Mouse (Mus musculus): ENCODE results near the gene Sec22c. TPM values are rescaled to one million over a fixed set of nuclear protein-coding genes. Genes with fewer than 3 reads are reported as not detected.

Sec22c gene
- polyA plus RNA-seq (2016; fragmentation: Nextera tagmentation; extraction: Ambion mirVana): 7.0 and 8.8 TPM in 2 replicates

DNA sequence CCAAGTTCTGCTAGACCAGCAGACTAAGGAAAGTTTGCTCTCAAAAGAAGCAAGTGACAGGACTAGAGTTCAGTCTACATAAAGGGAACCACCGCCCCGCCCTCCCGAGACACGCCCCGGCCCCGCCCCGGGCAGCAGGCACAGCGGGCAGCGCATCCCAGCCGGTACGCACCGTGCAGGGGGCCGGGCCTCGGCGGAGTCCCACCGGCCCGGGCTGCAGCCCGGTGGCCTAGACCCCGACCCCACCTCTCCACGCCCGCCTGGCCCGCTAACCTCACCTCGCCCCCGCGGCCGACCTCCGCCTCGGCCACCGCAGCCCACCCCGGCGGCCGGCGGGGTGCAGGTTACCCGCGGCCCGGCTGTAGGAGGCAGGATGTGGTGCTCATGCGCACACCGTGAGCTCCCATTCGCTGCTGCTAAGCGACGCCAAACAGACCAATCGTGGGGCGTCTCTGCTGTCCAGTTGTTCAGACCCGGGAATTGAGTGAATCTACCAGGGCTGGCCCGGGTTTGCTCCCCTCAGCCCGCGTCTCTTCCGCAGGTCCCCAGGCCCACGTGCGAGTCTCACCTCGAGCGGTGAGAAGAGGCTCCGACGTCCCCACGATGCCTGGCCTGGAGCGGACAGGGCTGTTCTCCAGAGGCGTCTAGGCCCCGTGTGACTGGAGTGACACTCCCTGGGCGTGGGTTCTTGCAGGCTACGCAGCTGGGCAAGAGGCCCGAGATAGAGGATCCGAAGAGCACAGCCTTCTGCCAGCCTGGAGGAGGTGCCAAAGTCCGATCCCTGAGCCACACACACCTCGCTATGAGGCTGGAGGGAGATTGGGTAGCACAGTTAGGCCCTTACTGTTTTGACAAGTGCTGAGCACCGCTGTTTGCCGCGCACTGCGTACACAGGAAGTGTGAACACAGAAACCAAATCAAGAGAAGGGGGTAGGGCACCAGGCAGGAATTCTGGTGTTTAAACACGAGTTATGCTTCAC, at the start of gene Sec22c:
Sec22c (minus strand) TSS at position 845 of the 980 bp plus-strand sequence.
- H3K9me3 ChIP-seq: no peaks in the 10 kb centered on the region
- DNase-seq (ENCODE audit: low spot score): peak; percentile 97
- peak within 1 kb of the TSS; percentile 87 for H3K4me3 ChIP-seq
- no peaks in the 10 kb centered on the region; the same call in 1 of the 2 replicates for H3K27me3 ChIP-seq (ENCODE audit: insufficient read depth, poor library complexity, severe bottlenecking)
- WGBS: 1% methylated on average over 69 of the region's 69 CpGs
- H3K4me1 ChIP-seq: peaks cover 36% of the 10 kb centered on the region
- H3K27ac ChIP-seq: peak within 1 kb of the TSS; percentile 93
- H3K36me3 ChIP-seq: no peaks in the 10 kb centered on the region

DNA sequence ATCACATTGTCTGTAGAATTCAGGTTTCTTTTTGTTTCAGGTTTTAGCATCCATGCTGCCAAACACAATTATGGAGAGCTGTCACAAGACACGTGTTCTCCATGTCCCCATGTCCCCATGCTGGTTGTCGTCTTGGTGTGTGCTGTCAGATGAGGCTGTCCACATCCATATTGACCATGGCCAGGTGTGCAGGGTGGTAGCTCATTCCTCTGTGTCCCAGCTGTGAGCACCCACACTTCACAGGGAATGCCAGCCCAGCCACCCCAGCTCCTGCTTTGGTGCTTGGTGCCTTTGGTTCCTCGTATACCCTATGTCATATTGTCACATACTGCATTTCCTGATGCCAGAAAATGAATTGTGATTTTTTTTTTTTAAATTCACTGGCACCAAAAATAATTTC, 49.3 kb upstream of the Sec22c start:
- Histone ChIP-seq H3K27ac (no peak overlapping the region), H3K27me3 (ENCODE audit: insufficient read depth, poor library complexity, severe bottlenecking) (no peaks in the 10 kb centered on the region), H3K36me3 (peaks cover 73% of the 10 kb centered on the region), H3K9me3 (no peaks in the 10 kb centered on the region), H3K4me3 (no peak overlapping the region), H3K4me1 (peaks cover 19% of the 10 kb centered on the region)
- DNase-seq (ENCODE audit: low spot score): no peak
- WGBS: 91% methylated on average over 3 of the region's 3 CpGs

DNA sequence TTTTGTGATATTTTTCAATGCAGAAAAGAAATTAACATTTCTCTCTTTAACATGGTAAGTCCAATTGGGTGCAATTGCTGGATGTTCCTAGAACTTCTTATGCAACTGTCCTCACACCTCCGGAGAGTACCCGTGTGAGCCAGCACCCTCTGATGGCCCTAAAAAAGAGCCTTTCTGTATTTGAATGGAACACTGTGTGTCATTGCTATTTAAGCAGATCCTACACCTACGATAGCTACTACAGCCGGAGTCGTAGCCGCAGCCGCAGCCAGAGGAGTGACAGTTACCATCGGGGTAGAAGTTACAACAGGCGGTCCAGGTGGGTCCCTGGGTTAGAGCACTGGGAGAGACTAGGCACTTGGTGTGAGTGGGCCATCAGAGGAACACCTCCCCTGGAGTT, 47.5 kb upstream of the Sec22c start:
- Histone ChIP-seq H3K4me3 (no peak overlapping the region), H3K27ac (no peak overlapping the region), H3K4me1 (peaks cover 2% of the 10 kb centered on the region), H3K9me3 (no peaks in the 10 kb centered on the region), H3K36me3 (peaks cover 92% of the 10 kb centered on the region), H3K27me3 (ENCODE audit: insufficient read depth, poor library complexity, severe bottlenecking) (no peaks in the 10 kb centered on the region)
- no peak for DNase-seq (ENCODE audit: low spot score)
- 95% methylated on average over 9 of the region's 9 CpGs for WGBS

DNA sequence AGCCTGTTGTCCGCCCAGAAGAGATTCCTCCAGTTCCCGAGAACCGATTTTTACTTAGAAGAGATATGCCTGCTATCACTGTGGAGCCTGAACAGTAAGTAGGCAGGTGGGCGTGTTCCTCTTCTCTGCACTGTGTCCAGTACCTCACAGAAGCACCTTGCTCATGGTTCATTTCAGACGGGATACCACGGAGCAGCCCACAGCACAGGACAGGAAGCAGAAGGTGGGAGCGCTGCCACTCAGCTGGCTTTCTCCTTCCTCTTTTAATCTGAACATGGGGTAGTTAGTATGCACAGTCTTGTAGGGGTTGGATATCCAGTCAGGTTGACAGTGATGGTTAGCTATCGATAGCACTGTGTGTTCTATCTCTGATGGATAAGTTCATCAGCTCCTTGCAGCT, 38.8 kb upstream of the Sec22c start:
- no peaks in the 10 kb centered on the region for H3K27me3 ChIP-seq (ENCODE audit: insufficient read depth, poor library complexity, severe bottlenecking)
- no peak overlapping the region for H3K27ac ChIP-seq
- WGBS: 79% methylated on average over 8 of the region's 8 CpGs
- no peak for DNase-seq (ENCODE audit: low spot score)
- no peak overlapping the region for H3K4me3 ChIP-seq
- no peaks in the 10 kb centered on the region for H3K4me1 ChIP-seq
- no peaks in the 10 kb centered on the region for H3K9me3 ChIP-seq
- H3K36me3 ChIP-seq: peaks cover 90% of the 10 kb centered on the region

DNA sequence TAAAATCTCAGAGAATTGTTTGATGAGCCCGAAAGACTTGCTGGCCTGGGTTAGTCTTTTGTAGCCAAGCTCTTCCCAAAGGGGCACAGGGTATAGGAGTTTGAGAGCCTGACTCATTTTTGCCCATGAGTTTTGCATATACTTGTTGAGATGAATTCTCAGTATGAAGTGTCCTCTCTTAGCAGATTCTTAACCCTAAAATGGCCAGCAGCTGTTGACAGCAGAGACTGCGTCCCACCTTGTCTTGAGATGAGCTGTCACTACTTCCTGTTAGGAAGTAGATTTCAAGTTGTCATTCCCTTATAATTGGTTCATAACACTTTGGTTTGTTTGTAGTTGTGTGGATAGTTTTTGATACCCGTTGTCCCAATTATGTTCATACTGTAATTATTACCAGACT, 35.9 kb upstream of the Sec22c start:
- H3K9me3 ChIP-seq: no peaks in the 10 kb centered on the region
- WGBS: 87% methylated on average over 3 of the region's 3 CpGs
- no peak overlapping the region for H3K4me3 ChIP-seq
- no peaks in the 10 kb centered on the region for H3K27me3 ChIP-seq (ENCODE audit: insufficient read depth, poor library complexity, severe bottlenecking)
- H3K27ac ChIP-seq: no peak overlapping the region
- DNase-seq (ENCODE audit: low spot score): no peak
- peaks cover 71% of the 10 kb centered on the region for H3K36me3 ChIP-seq
- no peaks in the 10 kb centered on the region for H3K4me1 ChIP-seq

- H3K4me3 ChIP-seq: no peak overlapping the region
- no peaks in the 10 kb centered on the region for H3K27me3 ChIP-seq (ENCODE audit: insufficient read depth, poor library complexity, severe bottlenecking)
- H3K36me3 ChIP-seq: peaks cover 67% of the 10 kb centered on the region
- H3K4me1 ChIP-seq: no peaks in the 10 kb centered on the region
- 86% methylated on average over 6 of the region's 6 CpGs for WGBS
- DNase-seq (ENCODE audit: low spot score): no peak
- no peak overlapping the region for H3K27ac ChIP-seq
- no peaks in the 10 kb centered on the region for H3K9me3 ChIP-seq
Observed at GRCm38 (mm10) chr9:121740490-121740889, 35.2 kb upstream of the Sec22c start.

DNA sequence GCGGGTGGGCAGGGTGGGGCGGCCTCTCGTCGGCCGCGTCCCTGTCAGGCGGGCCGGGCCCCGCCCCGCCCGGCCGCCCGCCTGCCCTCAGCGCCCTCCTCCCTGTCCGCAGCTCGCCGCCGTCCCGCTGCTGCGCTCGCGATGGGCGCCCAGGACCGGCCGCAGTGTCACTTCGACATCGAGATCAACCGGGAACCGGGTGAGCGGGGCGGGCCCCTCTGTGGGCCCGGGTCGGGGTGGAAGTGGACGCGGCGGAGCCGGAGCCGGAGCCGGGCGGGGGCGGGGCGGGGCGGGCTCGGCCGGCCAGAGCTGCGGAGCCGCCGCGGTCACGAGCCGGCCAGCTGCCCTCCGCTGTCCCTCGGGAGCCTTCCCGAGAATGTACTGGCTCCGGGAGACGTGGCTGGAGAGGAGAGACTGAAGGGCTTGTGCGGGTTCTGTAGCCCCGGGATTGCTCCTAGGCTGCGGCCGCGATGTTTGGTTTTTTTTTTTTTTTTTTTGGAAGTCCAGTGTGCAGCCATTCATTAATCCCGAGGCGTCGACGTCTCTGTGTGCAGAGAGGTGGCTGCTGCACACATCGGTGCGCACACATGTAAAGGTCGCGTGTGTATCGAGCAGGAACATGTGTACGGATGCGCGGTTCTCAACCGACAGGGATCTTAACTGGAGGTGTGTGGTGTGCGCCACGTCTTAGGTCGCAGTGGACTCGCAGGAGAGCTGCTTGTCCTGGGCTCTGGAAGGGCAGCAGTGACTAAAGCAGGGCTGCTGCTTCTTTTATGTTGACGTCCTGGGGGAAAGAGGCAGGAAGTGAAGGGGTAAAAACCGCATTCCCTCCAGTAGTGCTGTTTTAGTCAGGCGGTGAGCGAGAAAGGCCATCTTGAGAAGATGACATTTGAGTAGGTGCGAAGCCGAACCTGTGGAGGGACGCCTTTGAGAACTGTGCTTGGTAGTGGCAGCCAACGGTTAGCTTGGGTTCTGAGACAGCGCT, 14.3 kb upstream of the Sec22c start:
- Histone ChIP-seq H3K36me3 (peaks cover 12% of the 10 kb centered on the region; the same call in 1 of the 2 replicates), H3K27ac (peak overlapping the region; percentile 98), H3K4me1 (peaks cover 15% of the 10 kb centered on the region; the same call in 1 of the 2 replicates), H3K27me3 (ENCODE audit: insufficient read depth, poor library complexity, severe bottlenecking) (no peaks in the 10 kb centered on the region), H3K4me3 (peak overlapping the region; percentile 94), H3K9me3 (0 out of 2 replicates have a peak, but pooled peaks cover 2% of the 10 kb centered on the region)
- DNase-seq (ENCODE audit: low spot score): no peak
- WGBS: under 1% methylated on average over 80 of the region's 87 CpGs

DNA sequence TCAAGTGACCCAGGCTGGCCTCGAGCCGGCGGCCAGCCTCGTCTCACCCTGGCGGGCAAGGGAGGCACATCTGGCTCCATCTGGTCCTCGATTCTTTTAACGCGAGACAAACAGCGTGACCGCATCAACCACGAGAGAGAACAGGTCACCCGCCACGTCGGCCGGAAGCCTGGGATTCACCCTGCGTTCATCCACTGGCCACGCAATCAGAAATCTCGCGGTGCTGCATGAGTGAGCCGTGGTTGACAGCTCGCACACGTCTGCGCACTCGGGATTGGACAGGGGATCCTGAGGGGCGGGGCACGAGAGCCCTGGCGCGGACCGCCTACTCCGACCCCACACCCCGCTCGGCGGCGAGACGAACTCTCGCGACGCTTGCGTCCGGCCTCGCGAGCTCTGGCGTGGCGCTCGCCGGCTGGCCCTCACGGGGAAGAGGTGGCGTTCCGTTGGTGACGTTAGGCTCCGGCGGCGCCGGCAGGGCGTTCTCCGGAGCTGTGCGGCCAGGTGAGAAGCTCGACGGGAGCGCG, 13.6 kb upstream of the Sec22c start, which contains the start of gene Nktr:
Nktr (plus strand) TSS at position 378 of the 527 bp plus-strand sequence.
- Histone ChIP-seq H3K4me3 (peak within 1 kb of the TSS; percentile 94), H3K27me3 (ENCODE audit: insufficient read depth, poor library complexity, severe bottlenecking) (no peaks in the 10 kb centered on the region), H3K4me1 (peaks cover 15% of the 10 kb centered on the region; the same call in 1 of the 2 replicates), H3K27ac (peak within 1 kb of the TSS; percentile 98), H3K36me3 (peaks cover 13% of the 10 kb centered on the region), H3K9me3 (0 out of 2 replicates have a peak, but pooled peaks cover 2% of the 10 kb centered on the region)
- WGBS: under 1% methylated on average over 61 of the region's 61 CpGs
- peak; percentile 99 for DNase-seq (ENCODE audit: low spot score)

GRCm38 (mm10) chr9:121718070-121718705, 12.9 kb upstream of the Sec22c start:
- 66% methylated on average over 15 of the region's 15 CpGs for WGBS
- peaks cover 20% of the 10 kb centered on the region for H3K36me3 ChIP-seq
- H3K4me1 ChIP-seq: peaks cover 15% of the 10 kb centered on the region; the same call in 1 of the 2 replicates
- DNase-seq (ENCODE audit: low spot score): no peak
- H3K9me3 ChIP-seq: 0 out of 2 replicates have a peak, but pooled peaks cover 2% of the 10 kb centered on the region
- no peaks in the 10 kb centered on the region for H3K27me3 ChIP-seq (ENCODE audit: insufficient read depth, poor library complexity, severe bottlenecking)
- H3K4me3 ChIP-seq: peak overlapping the region; percentile 94
- H3K27ac ChIP-seq: peak overlapping the region; percentile 98

GRCm38 (mm10) chr9:121717048-121717447, 11.8 kb upstream of the Sec22c start:
- H3K4me1 ChIP-seq: peaks cover 17% of the 10 kb centered on the region; the same call in 1 of the 2 replicates
- H3K4me3 ChIP-seq: no peak overlapping the region
- no peak for DNase-seq (ENCODE audit: low spot score)
- no peak overlapping the region for H3K27ac ChIP-seq
- 0 out of 2 replicates have a peak, but pooled peaks cover 2% of the 10 kb centered on the region for H3K9me3 ChIP-seq
- peaks cover 31% of the 10 kb centered on the region for H3K36me3 ChIP-seq
- H3K27me3 ChIP-seq (ENCODE audit: insufficient read depth, poor library complexity, severe bottlenecking): no peaks in the 10 kb centered on the region
- 77% methylated on average over 2 of the region's 2 CpGs for WGBS

- H3K9me3 ChIP-seq: no peaks in the 10 kb centered on the region
- DNase-seq (ENCODE audit: low spot score): no peak
- peaks cover 19% of the 10 kb centered on the region for H3K36me3 ChIP-seq
- H3K4me3 ChIP-seq: peak overlapping the region; percentile 86
- H3K4me1 ChIP-seq: peaks cover 32% of the 10 kb centered on the region
- H3K27ac ChIP-seq: peak overlapping the region; percentile 95
- H3K27me3 ChIP-seq (ENCODE audit: insufficient read depth, poor library complexity, severe bottlenecking): no peaks in the 10 kb centered on the region; the same call in 1 of the 2 replicates
- under 1% methylated on average over 18 of the region's 18 CpGs for WGBS
Observed at GRCm38 (mm10) chr9:121710584-121710975, 5.3 kb upstream of the Sec22c start.
